Mouse (Mus musculus) gastrocnemius, postnatal 36 days (tissue): ENCODE results near the gene Nop9. TPM values are rescaled to one million over a fixed set of nuclear protein-coding genes. Genes with fewer than 3 reads are reported as not detected.
A peak's percentile ranks its signal among the peaks of the same experiment; 100 is the strongest.
"Not testable (repeated sequence)": the region's sequence is repeated elsewhere in the genome, so short reads cannot be mapped to it uniquely, and the experiment has no call there.

Experiments used
- DNase-seq, 2 experiments: peaks; one replicate each; pipeline ENCODE4 v3.0.0; 2022
- intact Hi-C: fragments of 180-260 bp; cut with DNase I; formaldehyde crosslinking; loops from one replicate; pipeline ENCODE4 v1.15.1; 2025
- total RNA-seq, 2 experiments: library from RNA; stranded (reverse); gene quantifications; 2 replicates each; pipeline ENCODE4 v1.2.3; 2021

Nop9 gene
- total RNA-seq, 2 experiments from 2014 or later, result 10.5 to 11.8 TPM

DNA sequence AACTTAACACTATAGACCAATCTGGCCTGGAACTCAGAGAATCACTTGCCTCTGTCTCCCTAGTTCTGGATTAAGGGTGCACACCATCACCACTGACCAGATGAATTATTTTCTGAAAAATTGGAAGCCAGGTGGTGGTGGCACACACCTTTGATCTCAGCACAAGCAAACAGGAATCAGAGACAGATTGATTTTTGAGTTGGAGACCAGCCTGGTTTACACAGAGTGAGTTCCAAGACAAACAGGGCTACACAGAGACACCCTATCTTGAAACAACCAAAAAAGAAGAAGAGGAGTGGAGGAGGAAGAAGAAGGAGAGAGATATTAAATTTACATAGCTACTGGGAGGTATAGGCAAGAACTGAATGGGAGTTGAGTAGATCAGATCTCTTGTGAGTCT is 19.2 kb upstream of the Nop9 start:
- no peak for DNase-seq
- intact Hi-C loops, result no loop called here

DNA sequence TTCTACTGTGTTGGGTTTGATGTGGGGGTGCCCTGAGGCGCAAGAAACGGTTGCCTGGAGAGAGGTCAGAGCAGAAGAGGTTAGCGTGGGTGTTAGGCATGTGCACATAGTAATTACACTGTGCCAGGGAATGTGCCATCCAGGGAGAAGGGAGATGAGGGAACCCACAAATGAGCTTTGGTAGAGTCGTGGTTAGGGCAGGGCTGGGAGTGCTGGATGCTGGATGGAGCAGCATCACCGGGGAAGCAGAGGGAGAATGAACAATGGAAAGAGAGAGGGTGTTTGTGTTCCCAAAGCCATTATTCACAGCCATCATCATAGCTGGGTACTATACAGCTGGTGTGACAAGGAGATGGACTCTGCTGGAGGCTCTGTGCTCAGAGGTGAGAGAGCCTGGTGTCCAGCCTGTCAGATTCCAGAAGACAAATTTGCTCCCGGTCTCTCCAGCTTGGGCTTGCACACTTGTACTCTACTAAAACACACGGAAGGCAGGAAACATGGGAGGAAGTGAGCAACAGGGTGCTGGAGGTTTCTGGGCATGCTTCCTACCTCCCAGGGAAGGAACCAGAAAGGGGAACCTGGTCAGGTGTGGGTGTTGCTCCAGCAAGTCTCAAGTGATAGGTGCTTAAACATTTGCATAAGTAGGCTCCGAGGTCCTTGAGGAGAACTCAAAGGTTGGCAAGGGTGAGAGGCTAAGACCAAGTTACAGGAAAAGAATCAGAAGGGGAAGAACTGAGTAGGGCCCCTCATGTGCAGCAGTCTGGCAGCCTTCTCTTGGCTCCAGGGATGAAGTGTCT is 17.4 kb upstream of the Nop9 start:
- no peak for DNase-seq
- intact Hi-C loops, result no loop called here

DNA sequence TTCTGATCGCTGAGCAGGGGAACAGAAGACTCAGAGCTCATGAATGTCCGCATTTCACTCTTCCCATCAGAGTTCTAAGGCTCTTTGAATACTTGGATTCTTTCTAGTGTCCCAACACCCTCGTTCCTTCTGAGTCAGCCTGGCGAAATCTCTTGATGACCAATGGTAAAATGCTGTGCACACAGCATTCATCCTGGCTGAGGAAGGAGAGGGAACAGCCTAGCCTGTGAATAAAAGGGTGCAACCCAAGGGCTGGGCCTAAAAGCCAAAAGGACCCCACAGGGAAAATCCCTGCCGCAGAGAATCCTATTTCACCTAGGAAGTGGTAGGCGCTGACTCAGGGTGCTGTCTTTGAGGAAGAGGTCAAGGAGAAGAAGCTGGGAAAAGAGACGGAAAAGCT is 15.4 kb upstream of the Nop9 start:
- intact Hi-C loops, result no loop called here
- DNase-seq, result no peak

DNA sequence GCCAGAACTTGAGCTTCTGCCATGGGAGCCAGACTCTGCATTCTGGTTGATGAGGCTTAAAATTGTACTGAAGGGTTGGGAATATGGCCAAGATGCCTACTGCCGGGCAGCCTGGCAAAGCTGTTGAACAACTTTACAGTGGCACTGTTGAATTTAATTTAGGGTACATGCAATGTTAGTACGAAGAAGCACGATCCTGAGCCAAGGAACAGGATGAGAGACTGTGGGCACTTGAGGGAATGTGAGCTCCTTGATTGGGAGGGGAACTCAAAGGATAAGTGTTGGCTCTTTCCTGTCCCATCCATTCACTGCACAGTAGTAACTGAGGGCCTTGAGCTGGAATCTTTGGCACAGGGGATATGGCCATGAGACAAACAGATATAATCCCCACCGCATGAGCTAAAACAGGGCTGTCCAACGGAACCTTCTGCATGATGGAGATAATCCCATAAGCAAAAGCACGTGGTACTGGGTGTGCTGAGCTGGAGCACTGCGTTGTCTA is 14.9 kb upstream of the Nop9 start:
- no peak for DNase-seq
- intact Hi-C loops, result no loop called here

DNA sequence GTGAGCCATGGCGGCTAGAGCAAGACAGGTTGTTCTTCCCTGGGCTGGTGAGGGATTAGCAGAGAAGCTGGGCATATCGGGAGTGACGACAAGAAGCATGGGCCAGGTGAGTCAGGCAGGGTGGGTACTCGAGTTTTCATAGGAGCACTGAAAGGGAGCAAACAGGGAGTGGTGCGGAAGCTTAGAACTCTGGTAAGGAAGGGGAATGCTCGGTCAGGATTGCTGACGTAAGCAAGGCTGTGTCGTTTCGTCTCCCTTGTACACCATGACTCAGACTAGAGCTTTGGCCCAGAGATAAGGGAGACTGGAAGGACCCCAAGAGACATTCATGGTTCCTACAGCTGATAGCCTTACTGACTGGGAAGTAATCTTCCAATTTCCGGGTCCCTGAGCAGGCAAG is 11.6 kb upstream of the Nop9 start:
- intact Hi-C loops, result no loop called here
- no peak for DNase-seq

DNA sequence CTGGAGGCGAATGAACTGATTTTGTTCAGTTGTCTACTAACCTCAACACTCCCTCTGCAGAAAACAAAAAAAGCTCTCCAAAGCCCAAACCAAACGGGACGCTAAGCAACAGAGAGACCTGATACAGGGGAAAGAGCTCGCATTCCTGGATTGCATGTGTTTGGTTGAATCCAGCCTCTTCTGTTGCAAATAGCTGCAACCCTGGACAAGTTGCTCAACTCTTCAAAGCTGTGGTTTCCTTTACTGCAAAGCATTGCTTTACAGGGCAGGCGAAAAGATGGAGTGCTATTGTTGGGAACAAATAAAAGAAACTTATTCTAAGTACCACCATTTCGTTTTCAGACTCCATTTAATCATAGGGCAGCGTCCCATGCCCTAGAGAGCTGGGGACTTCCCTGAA is 10.6 kb upstream of the Nop9 start:
- no peak for DNase-seq
- intact Hi-C loops, result no loop called here

DNA sequence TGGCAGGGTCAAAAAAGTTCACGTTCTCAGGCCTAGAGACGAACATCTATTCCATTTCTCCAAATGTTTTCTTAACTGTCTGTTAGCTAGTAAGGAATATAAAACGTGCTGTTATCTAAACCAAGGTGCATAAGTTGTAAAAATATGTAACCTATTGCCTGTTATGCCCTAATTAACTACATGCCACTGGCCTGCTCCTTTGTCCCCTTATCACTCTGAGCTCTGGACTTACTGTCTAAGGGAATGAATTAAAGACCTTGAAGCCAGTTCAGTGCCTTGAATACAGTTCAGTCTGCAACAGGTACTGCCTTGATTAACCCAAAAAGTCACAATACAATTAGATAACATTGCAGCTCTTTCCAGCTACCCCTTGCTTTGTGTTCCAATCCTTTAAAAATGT is 10.2 kb upstream of the Nop9 start:
- no peak for DNase-seq
- intact Hi-C loops, result no loop called here

DNA sequence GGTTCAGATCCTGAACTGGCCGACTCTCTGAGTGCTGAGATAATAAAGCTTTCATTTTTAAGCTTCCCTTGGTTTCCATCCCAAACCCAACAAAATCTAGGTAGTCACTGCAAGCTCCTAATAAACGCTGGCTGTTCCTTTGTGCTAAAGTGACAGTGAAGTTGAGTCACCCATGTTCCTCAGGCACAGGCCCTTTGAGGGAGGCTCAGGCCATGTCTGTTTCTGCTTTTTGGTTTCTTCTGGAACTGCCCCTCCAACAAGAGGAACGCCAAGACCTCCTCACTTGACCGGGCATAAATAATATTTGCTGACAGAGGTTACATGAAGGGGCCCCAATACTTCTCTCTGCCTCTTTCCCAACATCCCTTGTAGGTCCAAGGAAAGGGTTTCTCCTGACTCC is 9.7 kb upstream of the Nop9 start:
- intact Hi-C loops, result no loop called here
- DNase-seq, result no peak

DNA sequence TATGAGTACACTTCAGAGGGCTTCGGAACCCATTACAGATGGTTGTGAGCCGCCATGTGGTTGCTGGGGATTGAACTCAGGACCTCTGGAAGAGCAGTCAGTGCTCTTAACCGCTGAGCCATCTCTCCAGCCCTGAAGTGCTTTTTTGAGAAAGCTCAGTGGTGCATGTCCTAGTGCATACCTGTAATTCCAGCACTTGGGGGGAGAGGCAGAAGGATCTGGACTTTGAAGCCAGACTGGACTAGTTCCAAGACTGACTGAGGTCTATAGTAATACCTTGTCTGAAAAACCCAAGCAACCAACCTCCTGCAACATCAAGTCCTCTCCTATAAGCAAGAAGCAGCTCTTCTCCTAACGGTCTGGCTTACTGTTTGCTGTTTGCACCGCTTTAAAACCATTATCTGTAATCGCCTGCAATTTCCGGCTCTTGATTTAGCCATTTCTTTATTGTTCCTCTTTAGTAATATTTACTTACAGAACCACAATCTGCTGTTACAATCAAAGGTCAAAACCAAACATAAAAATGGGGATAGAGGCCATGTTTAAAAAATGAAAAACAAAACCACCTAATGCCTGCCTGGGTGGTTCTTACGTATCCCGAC is 8.3 kb upstream of the Nop9 start:
- intact Hi-C loops, result no loop called here
- no peak for DNase-seq

DNA sequence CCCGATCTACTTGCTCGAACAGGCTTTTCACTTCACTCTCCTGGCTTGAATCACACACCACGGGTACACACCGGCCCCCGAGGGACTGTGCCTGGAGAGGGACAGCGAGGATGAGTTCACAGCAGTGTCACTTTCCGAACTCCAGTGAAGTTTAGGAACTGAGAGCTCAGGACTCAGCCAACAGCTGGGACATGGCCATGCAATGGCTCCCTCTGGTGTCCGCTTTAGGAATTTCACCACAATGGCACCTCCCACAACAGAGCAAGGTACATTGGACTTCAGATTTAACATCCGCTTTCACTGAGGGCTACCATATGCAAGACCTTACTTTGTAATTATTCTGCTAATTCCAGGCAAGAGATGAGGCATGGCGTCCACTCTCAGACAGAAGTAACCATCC is 1.8 kb upstream of the Nop9 start:
- intact Hi-C loops, result loop anchor here (2.0 to 5.0 kb wide), 3 partner anchors 63 to 246 kb away; partner anchors contain the start of gene Tinf2

DNA sequence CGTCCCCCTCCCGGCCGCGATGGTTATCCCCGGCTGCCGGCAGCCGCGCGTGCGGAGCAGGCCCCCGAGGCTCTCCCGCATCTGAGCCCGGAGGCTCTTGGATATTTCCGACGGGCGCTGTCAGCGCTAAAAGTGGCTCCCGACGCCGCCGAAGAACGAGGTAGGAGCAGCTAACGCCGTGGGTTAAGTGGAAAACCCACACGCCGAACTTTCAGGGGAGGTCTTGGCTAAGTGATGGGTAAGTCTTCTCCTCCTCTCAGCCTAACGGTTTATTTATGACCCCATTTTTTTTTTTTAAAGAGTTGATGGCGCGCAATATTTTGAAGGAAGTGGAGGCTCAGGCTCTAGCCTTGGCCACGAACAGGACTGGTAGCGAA is 356 bp downstream of the Nop9 start:
- DNase-seq, result no peak
- intact Hi-C loops, result loop anchor here (2.0 kb wide), 1 partner anchor 65 kb away; the partner anchor contains the start of gene Tinf2

More for the DNA sequence above, 1.8 kb upstream of the Nop9 start:
- peak; percentile 76 to 87 for DNase-seq

DNA sequence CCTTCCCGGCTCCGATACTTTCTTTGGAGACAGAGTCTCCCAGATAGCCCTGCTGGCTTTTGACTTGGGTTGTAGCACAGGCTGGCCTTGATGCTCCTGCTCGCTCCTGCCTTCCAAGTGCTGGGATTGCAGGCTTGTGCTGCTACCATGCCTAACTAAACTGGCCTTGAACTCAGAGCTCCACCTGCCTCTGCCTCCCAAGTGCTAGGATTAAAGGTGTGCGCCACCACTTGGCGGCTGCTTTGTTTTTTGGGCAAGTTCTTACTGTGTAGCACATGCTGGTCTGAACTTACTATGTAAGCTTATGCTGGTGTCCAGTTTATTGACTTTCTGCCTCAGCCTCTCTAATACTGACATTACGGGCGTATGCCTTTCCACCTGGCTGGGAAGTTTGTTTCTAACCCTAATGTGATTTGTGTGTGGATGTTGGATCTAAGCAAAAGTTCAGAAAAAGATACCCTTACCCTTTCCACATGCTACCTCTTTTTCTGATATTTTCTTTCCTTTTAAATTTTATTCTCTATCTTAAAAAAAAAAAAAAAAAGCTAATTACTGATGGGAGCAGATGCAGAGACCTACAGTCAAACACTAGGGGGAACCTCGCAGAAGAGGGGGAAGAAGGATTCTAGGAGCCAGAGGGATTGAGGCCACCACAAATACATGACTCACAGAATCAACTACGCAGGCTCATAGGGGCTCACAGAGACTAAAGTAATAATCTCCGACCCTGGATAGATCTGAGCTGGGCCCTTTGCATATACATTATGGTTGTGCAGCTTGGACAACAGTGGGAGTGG is 1.8 kb downstream of the Nop9 start:
- intact Hi-C loops, result no loop called here
- no peak for DNase-seq

DNA sequence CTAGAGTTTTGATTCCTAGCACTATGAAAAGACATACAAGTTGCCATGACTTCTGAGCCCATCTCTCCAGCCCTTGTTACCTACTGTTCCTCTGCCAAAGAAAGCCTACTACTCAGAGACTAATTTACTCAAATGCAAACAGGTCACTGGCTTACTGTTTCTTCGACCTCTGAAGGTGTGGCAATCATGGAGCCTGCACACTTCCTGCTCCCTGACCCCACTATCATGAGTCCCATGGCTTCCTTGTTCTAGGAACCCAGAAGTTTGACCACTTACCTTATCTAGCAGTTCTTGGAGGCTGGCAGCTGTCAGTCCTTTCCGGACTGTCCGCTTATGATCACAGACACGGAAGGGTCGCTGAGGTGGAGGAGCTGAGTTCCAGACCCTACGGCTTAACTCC is 12.1 kb downstream of the Nop9 start:
- no peak for DNase-seq
- intact Hi-C loops, result loop anchor here (5.0 kb wide), 1 partner anchor 130 kb away; no protein-coding TSS in a partner anchor

DNA sequence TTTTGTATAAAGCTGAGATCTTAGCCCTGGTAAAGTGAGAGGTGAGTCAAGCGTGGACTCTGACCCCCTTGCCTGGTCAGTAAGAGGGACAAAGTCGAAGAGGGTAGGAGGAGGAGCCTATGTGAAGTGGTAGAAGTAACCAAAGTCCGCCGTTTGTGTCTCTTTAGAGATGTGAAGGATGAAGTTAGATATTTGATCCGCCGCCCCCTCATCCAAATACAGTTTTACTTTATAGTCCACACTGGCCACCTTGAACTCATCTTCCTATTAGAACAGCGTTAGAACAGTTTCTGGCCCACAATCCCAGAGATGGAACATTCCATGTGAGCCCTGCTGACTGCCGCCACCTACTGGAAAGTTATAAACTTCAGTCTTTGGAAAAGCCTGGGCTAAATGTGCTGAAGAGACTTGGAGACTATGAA is 12.9 kb downstream of the Nop9 start, which contains the start of gene Cideb:
Gene Cideb (minus strand): TSS at position 96 of the 422 bp plus-strand sequence.
- DNase-seq, result no peak
- intact Hi-C loops, result loop anchor here (5.0 kb wide), 1 partner anchor 131 kb away; no protein-coding TSS in a partner anchor

DNA sequence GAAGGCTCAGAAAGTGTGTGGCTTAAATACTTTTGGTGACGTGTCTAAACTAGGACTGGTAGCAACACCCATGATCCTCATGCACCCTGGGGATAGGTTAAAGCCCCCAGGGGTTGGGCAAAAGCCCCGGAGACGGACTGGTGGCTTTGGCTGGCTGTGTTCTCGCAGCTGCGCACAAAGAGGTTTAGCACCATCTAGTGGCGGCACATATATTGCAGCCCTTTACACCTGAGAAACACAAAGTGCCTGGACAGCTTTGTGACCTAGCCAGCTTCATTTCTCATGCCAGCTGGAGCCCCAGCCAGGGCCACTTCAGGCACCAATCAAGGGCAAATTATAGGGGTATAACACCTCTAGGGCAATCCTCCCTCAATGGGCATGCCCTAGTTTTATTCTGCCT is 14.7 kb downstream of the Nop9 start:
- DNase-seq, result peak; percentile 67 to 68
- intact Hi-C loops, result not testable (repeated sequence)

DNA sequence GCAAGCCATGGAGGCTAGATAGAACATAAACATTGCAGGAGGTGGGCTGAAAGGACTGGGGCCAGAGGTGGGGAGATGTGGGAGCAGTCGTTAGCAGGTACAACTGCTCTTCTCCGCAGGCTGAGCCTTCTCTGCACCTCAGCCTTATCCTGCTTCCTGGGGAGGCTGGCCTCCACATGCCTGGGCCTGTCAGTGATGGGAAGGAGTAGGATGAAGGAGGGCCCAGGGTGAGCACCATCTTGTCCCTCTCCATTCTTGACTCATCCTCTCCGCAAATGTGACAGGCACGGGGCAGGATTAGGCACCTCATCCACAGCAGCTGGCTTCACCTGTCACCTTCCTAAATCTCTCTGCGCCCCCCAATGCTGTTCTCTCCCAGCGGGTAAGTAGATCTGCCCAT is 15.7 kb downstream of the Nop9 start, which contains the start of gene Ltb4r2:
Gene Ltb4r2 (plus strand): TSS at position 266 of the 400 bp plus-strand sequence.
- intact Hi-C loops, result no loop called here

DNA sequence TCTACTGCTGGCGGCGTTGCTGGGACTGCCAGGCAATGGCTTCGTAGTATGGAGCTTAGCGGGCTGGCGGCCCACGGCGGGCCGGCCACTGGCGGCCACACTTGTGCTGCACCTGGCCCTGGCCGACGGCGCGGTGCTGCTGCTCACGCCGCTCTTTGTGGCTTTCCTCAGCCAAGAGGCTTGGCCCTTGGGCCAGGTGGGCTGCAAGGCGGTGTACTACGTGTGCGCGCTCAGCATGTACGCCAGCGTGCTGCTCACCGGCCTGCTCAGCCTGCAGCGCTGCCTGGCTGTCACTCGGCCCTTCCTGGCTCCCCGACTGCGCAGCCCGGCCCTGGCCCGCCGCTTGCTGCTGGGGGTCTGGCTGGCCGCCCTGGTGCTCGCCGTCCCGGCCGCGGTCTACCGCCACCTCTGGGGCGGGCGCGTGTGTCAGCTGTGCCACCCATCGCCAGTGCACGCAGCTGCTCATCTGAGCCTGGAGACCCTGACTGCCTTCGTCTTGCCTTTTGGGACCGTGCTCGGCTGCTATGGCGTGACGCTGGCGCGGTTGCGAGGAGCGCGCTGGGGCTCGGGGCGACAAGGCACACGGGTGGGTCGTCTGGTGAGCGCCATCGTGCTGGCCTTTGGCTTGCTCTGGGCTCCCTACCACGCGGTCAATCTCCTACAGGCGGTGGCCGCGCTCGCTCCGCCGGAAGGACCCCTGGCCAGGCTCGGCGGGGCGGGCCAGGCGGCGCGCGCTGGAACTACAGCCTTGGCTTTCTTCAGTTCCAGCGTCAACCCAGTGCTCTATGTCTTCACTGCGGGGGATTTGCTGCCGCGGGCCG is 16.7 kb downstream of the Nop9 start:
- intact Hi-C loops, result no loop called here
- DNase-seq, result peak in 1 of 2 experiments; percentile 53

More for the DNA sequence above, 15.7 kb downstream of the Nop9 start, which contains the start of gene Ltb4r2:
- DNase-seq, result no peak

DNA sequence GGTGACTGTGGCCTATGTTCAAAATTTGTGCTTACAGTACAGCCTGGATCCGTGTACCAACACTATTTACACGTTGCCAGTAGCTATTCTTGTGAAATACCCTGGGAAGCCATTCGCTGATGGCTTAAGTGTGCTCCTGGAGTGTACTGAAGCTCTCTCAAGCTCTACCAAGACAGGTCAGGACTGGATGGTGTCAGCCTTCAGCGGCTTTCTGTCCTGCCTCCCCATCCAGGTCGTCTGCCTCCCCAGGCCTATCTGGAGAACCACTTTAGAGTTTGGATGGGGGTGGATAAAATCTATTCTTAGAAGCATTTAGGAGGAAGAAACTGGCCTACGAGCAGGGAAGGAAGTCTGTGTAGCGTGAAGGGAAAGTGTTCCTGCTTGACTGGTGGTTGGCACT is 17.7 kb downstream of the Nop9 start:
- intact Hi-C loops, result no loop called here
- DNase-seq, result no peak

DNA sequence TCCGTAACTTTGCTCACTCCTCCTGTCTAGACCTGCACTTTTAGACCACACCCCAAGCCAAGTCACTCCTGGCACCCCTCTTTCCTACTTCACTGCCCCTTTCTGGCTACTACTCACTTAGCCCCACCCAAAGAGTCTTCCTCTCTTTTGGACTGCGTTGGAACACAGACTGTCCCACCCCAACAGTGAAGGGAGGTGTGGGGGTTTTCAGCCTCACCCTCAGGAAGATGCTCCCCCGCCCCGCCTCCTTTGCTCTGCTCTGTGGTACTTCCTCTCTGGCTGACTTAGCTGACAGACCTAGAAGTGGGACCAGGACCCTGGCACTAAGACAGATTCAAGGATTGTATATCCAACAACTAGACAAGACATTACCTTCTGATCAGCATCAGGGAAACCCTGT is 20.2 kb downstream of the Nop9 start, which contains the start of gene Ltb4r1:
Gene Ltb4r1 (plus strand): TSS at position 267 of the 400 bp plus-strand sequence.
- DNase-seq, result no peak
- intact Hi-C loops, result no loop called here
